Mouse (Mus musculus): Measurements from ENCODE around the gene Tanc1. TPM values are rescaled to one million over a fixed set of nuclear protein-coding genes. Genes with fewer than 3 reads are reported as not detected.
A peak's percentile ranks its signal among the peaks of the same experiment; 100 is the strongest.

Gene Tanc1
- polyA plus RNA-seq, 1 experiment from 2014 or later = 33.0 TPM

DNA sequence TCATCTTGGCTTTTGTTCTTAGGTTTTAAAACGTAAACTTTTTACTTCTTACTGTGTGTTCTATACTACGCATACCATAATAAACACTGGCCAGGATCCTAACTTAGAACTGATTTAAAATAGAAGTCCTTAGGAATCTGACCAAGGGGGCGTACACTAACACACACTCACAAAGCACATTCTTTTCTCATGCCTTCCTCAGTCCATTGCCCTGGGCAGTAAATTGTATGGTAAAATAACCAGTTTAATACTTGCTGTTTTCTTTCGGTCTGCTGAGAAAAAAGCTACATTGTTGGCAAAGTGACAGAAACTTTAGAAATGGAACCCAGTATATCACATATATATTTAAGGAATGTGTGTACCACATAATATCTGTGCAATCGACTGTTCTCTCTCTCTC is 2.9 kb upstream of the Tanc1 start:
- Histone ChIP-seq H3K4me3 (replicated peaks; ENCODE audit: low read length) (no peak overlapping the region), H3K27ac (ENCODE audit: low read length) (no peak overlapping the region), H3K27me3 (ENCODE audit: control insufficient read depth, insufficient read depth, low read length) (no peaks in the 10 kb centered on the region), H3K4me2 (ENCODE audit: low read depth, low read length) (no peak overlapping the region), H3K36me3 (ENCODE audit: control insufficient read depth, insufficient read depth, low read length) (no peaks in the 10 kb centered on the region), H3K9me3 (replicated peaks; ENCODE audit: control insufficient read depth, low read length) (no peaks in the 10 kb centered on the region), H3K9ac (ENCODE audit: low read length) (no peak overlapping the region), H3K4me1 (ENCODE audit: control insufficient read depth, insufficient read depth, low read length) (peaks cover 12% of the 10 kb centered on the region; the same call in 1 of the 2 replicates)
- 34% methylated on average over 5 of the region's 5 CpGs for WGBS
- ATAC-seq (ENCODE audit: insufficient read depth, low FRiP score) = no peak

DNA sequence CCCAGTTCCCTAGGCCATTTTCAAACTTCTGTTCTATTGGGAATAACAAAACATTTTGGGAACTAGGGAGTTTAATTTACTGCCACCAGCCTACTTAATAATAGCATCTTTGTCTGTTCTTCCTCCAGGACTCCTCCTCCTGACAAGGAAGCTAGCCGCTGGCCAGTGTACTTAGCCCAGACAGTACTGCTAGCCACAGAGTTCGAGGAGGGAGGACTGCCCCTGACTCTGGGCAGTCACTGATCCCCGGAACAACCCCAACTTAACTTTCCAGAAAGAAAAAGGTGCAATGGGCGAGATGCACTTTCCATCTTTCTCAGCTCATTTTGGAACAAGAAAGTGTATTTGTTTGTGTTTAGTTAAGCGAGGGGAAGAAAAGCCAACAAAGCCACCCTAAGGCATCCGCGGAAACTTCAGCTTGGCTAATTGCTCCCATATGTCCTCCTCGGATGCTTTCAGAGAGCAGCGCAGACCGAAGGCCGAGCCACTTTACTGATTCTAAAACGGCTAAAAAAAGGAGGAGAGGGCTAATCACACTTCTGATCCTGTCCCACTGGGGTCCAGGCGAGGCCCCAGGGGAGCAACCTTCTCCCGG is 529 bp upstream of the Tanc1 start:
- Histone ChIP-seq H3K4me2 (ENCODE audit: low read depth, low read length) (peak overlapping the region; percentile 80), H3K9ac (ENCODE audit: low read length) (peak overlapping the region; percentile 95), H3K27me3 (ENCODE audit: control insufficient read depth, insufficient read depth, low read length) (no peaks in the 10 kb centered on the region), H3K4me1 (ENCODE audit: control insufficient read depth, insufficient read depth, low read length) (peaks cover 26% of the 10 kb centered on the region), H3K36me3 (ENCODE audit: control insufficient read depth, insufficient read depth, low read length) (no peaks in the 10 kb centered on the region), H3K27ac (ENCODE audit: low read length) (peak overlapping the region; percentile 86), H3K4me3 (replicated peaks; ENCODE audit: low read length) (peak overlapping the region; percentile 95), H3K9me3 (replicated peaks; ENCODE audit: control insufficient read depth, low read length) (no peaks in the 10 kb centered on the region)
- ATAC-seq (ENCODE audit: insufficient read depth, low FRiP score) = no peak
- WGBS = 5% methylated on average over 14 of the region's 14 CpGs

DNA sequence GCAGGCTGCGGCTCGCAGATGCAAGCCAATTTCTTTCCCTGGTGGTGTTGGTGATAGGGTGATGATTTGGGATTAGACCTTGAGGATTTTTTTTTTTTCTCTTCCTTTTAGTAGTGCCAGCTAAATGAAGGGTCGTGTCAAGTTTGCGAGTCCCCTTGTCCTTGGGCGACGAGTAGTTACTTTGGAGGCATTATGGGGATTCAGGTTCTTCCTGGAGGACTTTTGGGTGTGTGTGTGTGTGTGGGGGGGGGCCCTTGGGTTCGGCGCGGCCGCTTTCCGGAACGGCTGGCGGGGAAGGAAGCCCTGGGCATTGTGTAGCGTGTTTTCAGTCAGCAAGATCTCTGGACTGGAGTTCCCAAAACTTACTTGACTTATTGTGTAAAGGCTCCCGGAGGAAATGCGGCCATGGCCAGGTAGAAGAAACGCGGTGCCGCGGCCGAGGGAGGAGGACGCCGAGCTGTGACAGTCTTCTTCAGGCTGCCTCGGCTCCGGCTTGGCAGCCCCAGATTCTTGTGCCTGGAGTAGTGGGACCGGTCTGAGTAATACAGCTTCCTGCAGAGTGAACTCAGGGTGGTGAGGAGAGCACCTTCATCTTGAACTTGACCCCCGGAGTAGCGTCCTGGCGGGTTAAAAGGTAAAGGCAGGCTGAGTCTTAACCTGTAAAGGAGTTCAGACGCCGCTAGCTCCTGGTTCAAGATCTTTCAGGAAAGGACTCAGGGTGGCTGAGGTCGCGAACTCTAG is 1.1 kb downstream of the Tanc1 start:
- Histone ChIP-seq H3K4me1 (ENCODE audit: control insufficient read depth, insufficient read depth, low read length) (peaks cover 36% of the 10 kb centered on the region), H3K4me2 (ENCODE audit: low read depth, low read length) (peak overlapping the region; percentile 80), H3K36me3 (ENCODE audit: control insufficient read depth, insufficient read depth, low read length) (no peaks in the 10 kb centered on the region), H3K9me3 (replicated peaks; ENCODE audit: control insufficient read depth, low read length) (no peaks in the 10 kb centered on the region), H3K27ac (ENCODE audit: low read length) (peak overlapping the region; percentile 95), H3K9ac (ENCODE audit: low read length) (peak overlapping the region; percentile 95), H3K27me3 (ENCODE audit: control insufficient read depth, insufficient read depth, low read length) (no peaks in the 10 kb centered on the region), H3K4me3 (replicated peaks; ENCODE audit: low read length) (peak overlapping the region; percentile 95)
- WGBS = 1% methylated on average over 33 of the region's 33 CpGs
- no peak for ATAC-seq (ENCODE audit: insufficient read depth, low FRiP score)

DNA sequence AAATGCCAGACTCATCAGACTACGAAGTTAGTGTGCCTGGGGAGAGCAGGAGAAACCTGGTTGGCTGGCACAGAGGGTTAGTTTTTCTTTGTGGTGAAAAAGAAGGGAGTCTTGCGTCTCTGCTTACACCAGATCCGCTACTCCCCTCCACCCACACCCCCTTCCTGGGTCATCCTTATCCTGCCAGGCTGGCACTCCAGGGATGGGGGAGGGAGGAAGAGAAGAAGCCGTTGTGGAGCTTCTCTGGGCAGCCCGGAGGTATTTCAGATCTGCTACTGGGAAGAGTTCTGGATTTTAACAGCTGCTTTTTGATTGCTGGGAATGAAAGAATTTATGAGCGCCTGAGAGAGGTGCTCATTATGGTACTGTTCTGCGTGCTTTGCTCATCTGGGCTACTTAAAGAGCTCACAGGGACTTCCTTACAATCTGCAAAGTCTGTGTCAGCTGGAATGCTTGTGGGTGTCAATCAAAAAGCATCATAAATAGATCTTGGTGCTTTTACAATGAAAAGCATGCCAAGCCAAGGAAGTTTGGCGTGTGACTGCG is 1.7 kb downstream of the Tanc1 start:
- ATAC-seq (ENCODE audit: insufficient read depth, low FRiP score) = no peak
- Histone ChIP-seq H3K4me3 (replicated peaks; ENCODE audit: low read length) (peak overlapping the region; percentile 95), H3K9ac (ENCODE audit: low read length) (peak overlapping the region; percentile 95), H3K27me3 (ENCODE audit: control insufficient read depth, insufficient read depth, low read length) (no peaks in the 10 kb centered on the region), H3K36me3 (ENCODE audit: control insufficient read depth, insufficient read depth, low read length) (no peaks in the 10 kb centered on the region), H3K27ac (ENCODE audit: low read length) (peak overlapping the region; percentile 95), H3K9me3 (replicated peaks; ENCODE audit: control insufficient read depth, low read length) (no peaks in the 10 kb centered on the region), H3K4me2 (ENCODE audit: low read depth, low read length) (peak overlapping the region; percentile 80), H3K4me1 (ENCODE audit: control insufficient read depth, insufficient read depth, low read length) (peaks cover 36% of the 10 kb centered on the region)
- WGBS = 14% methylated on average over 9 of the region's 9 CpGs

DNA sequence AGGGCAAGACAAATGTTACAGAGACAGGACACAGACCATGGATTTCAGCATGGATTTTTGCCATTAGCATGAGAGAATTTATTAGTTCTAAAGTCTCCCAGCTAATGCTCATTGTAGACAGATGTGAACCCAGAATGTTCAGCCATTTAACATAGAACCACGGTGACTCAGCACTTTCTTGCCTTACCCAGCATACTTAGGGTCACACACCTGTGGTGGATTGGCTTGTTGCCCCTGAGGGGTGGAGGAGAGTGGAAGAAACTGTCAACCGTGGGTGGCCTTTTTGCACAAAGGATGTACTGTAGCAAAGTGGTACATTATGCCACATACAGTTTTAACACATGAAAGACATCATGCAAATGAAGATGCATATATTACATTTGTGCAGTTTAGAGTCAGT is 5.0 kb downstream of the Tanc1 start:
- ATAC-seq (ENCODE audit: insufficient read depth, low FRiP score) = no peak
- Histone ChIP-seq H3K4me2 (ENCODE audit: low read depth, low read length) (no peak overlapping the region), H3K27ac (ENCODE audit: low read length) (no peak overlapping the region), H3K9me3 (replicated peaks; ENCODE audit: control insufficient read depth, low read length) (no peaks in the 10 kb centered on the region), H3K4me3 (replicated peaks; ENCODE audit: low read length) (no peak overlapping the region), H3K36me3 (ENCODE audit: control insufficient read depth, insufficient read depth, low read length) (no peaks in the 10 kb centered on the region), H3K27me3 (ENCODE audit: control insufficient read depth, insufficient read depth, low read length) (no peaks in the 10 kb centered on the region), H3K9ac (ENCODE audit: low read length) (no peak overlapping the region), H3K4me1 (ENCODE audit: control insufficient read depth, insufficient read depth, low read length) (peaks cover 30% of the 10 kb centered on the region)
- WGBS = 59% methylated on average over 2 of the region's 2 CpGs

DNA sequence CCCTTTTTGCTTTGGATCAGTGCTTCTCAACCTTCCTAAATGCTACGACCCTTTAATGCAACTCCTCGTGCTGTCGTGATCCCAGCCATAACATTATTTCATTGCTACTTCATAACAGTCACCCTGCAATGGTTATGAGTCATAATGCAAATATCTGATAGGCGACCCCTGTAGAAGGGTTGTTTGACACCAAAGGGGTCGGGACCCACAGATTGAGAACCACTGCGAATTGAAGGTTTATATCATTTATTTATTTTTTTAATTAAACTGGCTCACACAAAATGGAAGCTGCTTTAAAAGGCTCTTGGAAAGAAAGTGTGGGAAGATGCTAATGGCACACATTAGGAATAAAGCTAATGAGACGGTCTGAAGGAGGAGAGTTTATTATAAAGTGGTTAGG is 7.2 kb downstream of the Tanc1 start:
- Histone ChIP-seq H3K27me3 (ENCODE audit: control insufficient read depth, insufficient read depth, low read length) (no peaks in the 10 kb centered on the region), H3K9ac (ENCODE audit: low read length) (no peak overlapping the region), H3K4me1 (ENCODE audit: control insufficient read depth, insufficient read depth, low read length) (peaks cover 29% of the 10 kb centered on the region), H3K4me2 (ENCODE audit: low read depth, low read length) (no peak overlapping the region), H3K4me3 (replicated peaks; ENCODE audit: low read length) (no peak overlapping the region), H3K36me3 (ENCODE audit: control insufficient read depth, insufficient read depth, low read length) (no peaks in the 10 kb centered on the region), H3K9me3 (replicated peaks; ENCODE audit: control insufficient read depth, low read length) (no peaks in the 10 kb centered on the region), H3K27ac (ENCODE audit: low read length) (no peak overlapping the region)
- no peak for ATAC-seq (ENCODE audit: insufficient read depth, low FRiP score)
- WGBS = 75% methylated on average over 7 of the region's 7 CpGs

DNA sequence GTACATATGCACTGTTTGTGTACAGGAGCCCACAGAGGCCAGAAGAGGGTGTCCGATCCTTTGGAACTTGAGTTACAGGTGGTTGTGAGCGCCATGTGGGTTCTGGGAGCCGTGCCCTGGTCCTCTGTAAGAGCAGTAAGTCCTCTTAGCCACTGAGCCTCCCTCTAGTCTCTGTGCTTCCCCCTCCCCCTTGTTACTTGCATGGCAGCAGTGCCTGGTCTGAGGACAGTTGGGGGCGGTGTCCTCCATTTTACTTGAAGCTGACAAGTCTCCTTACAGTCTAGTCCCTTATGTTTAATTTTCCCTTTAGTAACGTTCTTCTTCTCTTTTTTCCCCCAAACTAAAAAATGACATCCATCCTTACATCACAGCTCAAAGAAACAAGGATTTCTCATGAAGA is 8.8 kb downstream of the Tanc1 start:
- WGBS = 88% methylated on average over 5 of the region's 5 CpGs
- Histone ChIP-seq H3K4me1 (ENCODE audit: control insufficient read depth, insufficient read depth, low read length) (peaks cover 19% of the 10 kb centered on the region), H3K4me2 (ENCODE audit: low read depth, low read length) (no peak overlapping the region), H3K36me3 (ENCODE audit: control insufficient read depth, insufficient read depth, low read length) (no peaks in the 10 kb centered on the region), H3K27me3 (ENCODE audit: control insufficient read depth, insufficient read depth, low read length) (no peaks in the 10 kb centered on the region), H3K9me3 (replicated peaks; ENCODE audit: control insufficient read depth, low read length) (no peaks in the 10 kb centered on the region), H3K27ac (ENCODE audit: low read length) (no peak overlapping the region), H3K9ac (ENCODE audit: low read length) (no peak overlapping the region), H3K4me3 (replicated peaks; ENCODE audit: low read length) (no peak overlapping the region)
- ATAC-seq (ENCODE audit: insufficient read depth, low FRiP score) = no peak

DNA sequence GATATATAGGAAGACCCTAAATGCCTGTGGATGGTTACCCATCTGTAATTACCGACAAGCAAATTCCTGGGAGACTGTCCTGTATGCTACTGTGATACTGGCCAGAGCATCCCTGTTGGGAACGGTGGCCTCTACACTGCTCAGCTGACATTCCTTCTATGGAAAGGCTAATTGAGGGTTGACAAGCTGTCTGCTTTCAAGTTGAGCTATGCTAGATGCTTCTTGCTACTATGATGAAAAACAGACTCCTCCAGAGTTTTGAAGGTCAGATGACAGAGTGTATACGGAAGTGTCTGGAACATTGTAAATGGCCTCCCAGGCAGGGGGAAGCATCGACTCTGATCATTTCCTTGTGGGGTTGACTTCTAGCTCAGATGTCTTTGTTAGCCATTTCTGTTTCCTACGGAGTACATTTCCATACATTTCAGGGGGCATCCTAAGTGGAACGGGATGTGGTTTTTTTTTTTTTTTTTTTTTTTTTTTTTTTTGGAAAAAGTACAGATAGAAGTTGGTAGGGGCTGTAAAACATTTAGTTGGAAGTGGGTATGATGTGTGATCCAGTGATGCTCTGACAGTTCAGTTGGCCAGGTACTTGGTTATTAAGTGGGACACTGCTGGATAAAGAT is 10.8 kb downstream of the Tanc1 start:
- H3K27me3 ChIP-seq (ENCODE audit: control insufficient read depth, insufficient read depth, low read length) = no peaks in the 10 kb centered on the region
- peak; percentile 71; the same call in 1 of the 2 replicates for ATAC-seq (ENCODE audit: insufficient read depth, low FRiP score)
- H3K4me1 ChIP-seq (ENCODE audit: control insufficient read depth, insufficient read depth, low read length) = peaks cover 17% of the 10 kb centered on the region
- WGBS = 35% methylated on average over 6 of the region's 6 CpGs
- H3K9me3 ChIP-seq (replicated peaks; ENCODE audit: control insufficient read depth, low read length) = no peaks in the 10 kb centered on the region
- no peaks in the 10 kb centered on the region for H3K36me3 ChIP-seq (ENCODE audit: control insufficient read depth, insufficient read depth, low read length)
- H3K4me2 ChIP-seq (ENCODE audit: low read depth, low read length) = no peak overlapping the region
- no peak overlapping the region for H3K9ac ChIP-seq (ENCODE audit: low read length)
- no peak overlapping the region for H3K4me3 ChIP-seq (replicated peaks; ENCODE audit: low read length)
- H3K27ac ChIP-seq (ENCODE audit: low read length) = no peak overlapping the region

DNA sequence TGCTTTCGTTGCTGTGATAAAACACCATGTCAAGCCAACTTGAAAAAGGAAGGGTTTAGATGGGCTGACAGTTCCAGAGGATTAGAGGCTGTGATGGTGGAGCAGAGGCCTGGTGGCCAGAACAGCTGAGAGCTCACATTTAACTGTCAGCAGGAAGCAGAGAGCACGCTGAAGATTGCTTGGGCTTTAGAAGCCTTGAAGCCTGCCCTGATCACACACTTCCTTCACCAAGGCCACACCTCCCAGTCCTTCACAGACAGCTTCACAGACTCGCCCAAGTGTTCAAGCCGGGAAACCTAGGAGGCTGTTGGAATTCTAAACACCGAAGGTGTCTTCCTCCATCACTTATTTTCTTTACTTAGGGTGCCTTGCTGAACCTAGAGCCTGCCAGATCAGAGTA is 12.0 kb downstream of the Tanc1 start:
- peaks cover 29% of the 10 kb centered on the region for H3K4me1 ChIP-seq (ENCODE audit: control insufficient read depth, insufficient read depth, low read length)
- no peak overlapping the region for H3K4me2 ChIP-seq (ENCODE audit: low read depth, low read length)
- no peak for ATAC-seq (ENCODE audit: insufficient read depth, low FRiP score)
- H3K36me3 ChIP-seq (ENCODE audit: control insufficient read depth, insufficient read depth, low read length) = no peaks in the 10 kb centered on the region
- H3K27me3 ChIP-seq (ENCODE audit: control insufficient read depth, insufficient read depth, low read length) = no peaks in the 10 kb centered on the region
- WGBS = 55% methylated on average over 5 of the region's 5 CpGs
- no peak overlapping the region for H3K9ac ChIP-seq (ENCODE audit: low read length)
- no peaks in the 10 kb centered on the region for H3K9me3 ChIP-seq (replicated peaks; ENCODE audit: control insufficient read depth, low read length)
- H3K27ac ChIP-seq (ENCODE audit: low read length) = no peak overlapping the region
- H3K4me3 ChIP-seq (replicated peaks; ENCODE audit: low read length) = no peak overlapping the region
